Mouse (Mus musculus) stomach, embryonic 15.5 days (tissue): ENCODE measurements at regions not wholly inside any gene's neighbourhood (a gene's known extent, or its start where the extent isn't known, plus 50 kb on each side); places are given as distances from the start of the nearest gene placed in this dataset.

Experiments used
- ATAC-seq: fragments of 200-750 bp; cut with Nextera tagmentation; 2 replicates; pipeline ENCODE4 v1.8.0; 2017; ENCODE audit warnings: low read depth, moderate number of reproducible peaks, moderate TSS enrichment; ENCODE audit not compliant: insufficient read depth, low FRiP score
- H3K27ac ChIP-seq: fragments of 300-500 bp; sonication (generic); 2 replicates; pipeline ENCODE4 v1.5.1; 2015; ENCODE audit warnings: mild to moderate bottlenecking, inconsistent platforms
- H3K27me3 ChIP-seq: fragments of 300-500 bp; sonication (generic); replicated peaks from 2 replicates; pipeline ENCODE4 v1.6.1; 2015; ENCODE audit warnings: inconsistent platforms
- H3K36me3 ChIP-seq: fragments of 300-500 bp; sonication (generic); 2 replicates; pipeline ENCODE4 v1.6.1; 2015; ENCODE audit warnings: inconsistent platforms
- H3K4me1 ChIP-seq: fragments of 300-500 bp; sonication (generic); 2 replicates; pipeline ENCODE4 v1.6.1; 2015; ENCODE audit warnings: inconsistent platforms
- H3K4me2 ChIP-seq: fragments of 300-500 bp; sonication (generic); 2 replicates; pipeline ENCODE4 v1.6.1; 2015; ENCODE audit warnings: mild to moderate bottlenecking, inconsistent platforms
- H3K4me3 ChIP-seq: fragments of 300-500 bp; sonication (generic); replicated peaks from 2 replicates; pipeline ENCODE4 v1.5.1; 2015; ENCODE audit warnings: inconsistent platforms
- H3K9ac ChIP-seq: fragments of 300-500 bp; sonication (generic); 2 replicates; pipeline ENCODE4 v1.6.1; 2015; ENCODE audit warnings: inconsistent platforms
- H3K9me3 ChIP-seq: fragments of 300-500 bp; sonication (generic); 2 replicates; pipeline ENCODE4 v1.6.1; 2016; ENCODE audit warnings: inconsistent platforms
- WGBS: fragments of 180-500 bp; shearing (Covaris S2); methylation state at CpG from one replicate; pipeline ENCODE4 v1.1.7; 2015; 5-methylcytosine and 5-hydroxymethylcytosine counted together

- Histone ChIP-seq H3K27ac (no peak overlapping the region), H3K9ac (no peak overlapping the region), H3K4me3 (no peak overlapping the region), H3K9me3 (no peaks in the 10 kb centered on the region), H3K36me3 (no peaks in the 10 kb centered on the region), H3K4me1 (no peaks in the 10 kb centered on the region), H3K27me3 (no peaks in the 10 kb centered on the region), H3K4me2 (no peak overlapping the region)
- no peak for ATAC-seq
- WGBS = 79% methylated on average over 5 of the region's 5 CpGs
These were observed 81.1 kb upstream of the Slc38a2 start for GRCm38 (mm10) chr15:96780606-96781005.

GRCm38 (mm10) chr15:96779358-96779757 is 79.8 kb upstream of the Slc38a2 start:
- WGBS = 75% methylated on average over 7 of the region's 7 CpGs
- H3K36me3 ChIP-seq = no peaks in the 10 kb centered on the region
- peaks cover 5% of the 10 kb centered on the region; the same call in 1 of the 2 replicates for H3K4me1 ChIP-seq
- H3K9ac ChIP-seq = no peak overlapping the region
- no peaks in the 10 kb centered on the region for H3K27me3 ChIP-seq
- H3K4me3 ChIP-seq = no peak overlapping the region
- no peaks in the 10 kb centered on the region for H3K9me3 ChIP-seq
- H3K4me2 ChIP-seq = no peak overlapping the region
- no peak for ATAC-seq
- no peak overlapping the region for H3K27ac ChIP-seq

GRCm38 (mm10) chr15:96778321-96778926 is 78.9 kb upstream of the Slc38a2 start:
- Histone ChIP-seq H3K27ac (no peak overlapping the region), H3K9ac (no peak overlapping the region), H3K27me3 (no peaks in the 10 kb centered on the region), H3K4me2 (no peak overlapping the region), H3K4me3 (no peak overlapping the region), H3K4me1 (peaks cover 5% of the 10 kb centered on the region; the same call in 1 of the 2 replicates), H3K36me3 (no peaks in the 10 kb centered on the region), H3K9me3 (no peaks in the 10 kb centered on the region)
- ATAC-seq = no peak
- 82% methylated on average over 15 of the region's 15 CpGs for WGBS

GRCm38 (mm10) chr15:96776476-96777075 is 77.0 kb upstream of the Slc38a2 start:
- Histone ChIP-seq H3K27me3 (no peaks in the 10 kb centered on the region), H3K4me1 (peaks cover 5% of the 10 kb centered on the region; the same call in 1 of the 2 replicates), H3K9me3 (no peaks in the 10 kb centered on the region), H3K36me3 (no peaks in the 10 kb centered on the region), H3K4me3 (no peak overlapping the region), H3K4me2 (no peak overlapping the region), H3K27ac (0 out of 2 replicates have a peak overlapping the region, but pooled peaks have one; percentile 7), H3K9ac (no peak overlapping the region)
- 66% methylated on average over 9 of the region's 9 CpGs for WGBS
- ATAC-seq = no peak

GRCm38 (mm10) chr15:96775129-96775528 is 75.6 kb upstream of the Slc38a2 start:
- Histone ChIP-seq H3K9me3 (no peaks in the 10 kb centered on the region), H3K9ac (no peak overlapping the region), H3K27ac (peak overlapping the region; percentile 61; the same call in 1 of the 2 replicates), H3K27me3 (no peaks in the 10 kb centered on the region), H3K36me3 (no peaks in the 10 kb centered on the region), H3K4me1 (peaks cover 5% of the 10 kb centered on the region; the same call in 1 of the 2 replicates), H3K4me3 (no peak overlapping the region), H3K4me2 (no peak overlapping the region)
- WGBS = 67% methylated on average over 5 of the region's 5 CpGs
- no peak for ATAC-seq

- Histone ChIP-seq H3K4me3 (no peak overlapping the region), H3K36me3 (no peaks in the 10 kb centered on the region), H3K27me3 (no peaks in the 10 kb centered on the region), H3K9ac (no peak overlapping the region), H3K27ac (peak overlapping the region; percentile 61), H3K9me3 (no peaks in the 10 kb centered on the region), H3K4me2 (peak overlapping the region; percentile 16), H3K4me1 (peaks cover 5% of the 10 kb centered on the region; the same call in 1 of the 2 replicates)
- ATAC-seq = no peak
- 37% methylated on average over 6 of the region's 6 CpGs for WGBS
These were observed 75.1 kb upstream of the Slc38a2 start for GRCm38 (mm10) chr15:96774664-96775063.

GRCm38 (mm10) chr15:96773656-96774055 is 74.1 kb upstream of the Slc38a2 start:
- Histone ChIP-seq H3K4me3 (no peak overlapping the region), H3K4me1 (peaks cover 5% of the 10 kb centered on the region; the same call in 1 of the 2 replicates), H3K9ac (no peak overlapping the region), H3K27ac (peak overlapping the region; percentile 54; the same call in 1 of the 2 replicates), H3K27me3 (no peaks in the 10 kb centered on the region), H3K4me2 (no peak overlapping the region), H3K9me3 (no peaks in the 10 kb centered on the region), H3K36me3 (no peaks in the 10 kb centered on the region)
- no peak for ATAC-seq
- 45% methylated on average over 1 of the region's 1 CpGs for WGBS

- H3K4me1 ChIP-seq = peaks cover 5% of the 10 kb centered on the region; the same call in 1 of the 2 replicates
- H3K4me3 ChIP-seq = no peak overlapping the region
- H3K36me3 ChIP-seq = no peaks in the 10 kb centered on the region
- no peak overlapping the region for H3K4me2 ChIP-seq
- no peak overlapping the region for H3K27ac ChIP-seq
- 61% methylated on average over 8 of the region's 8 CpGs for WGBS
- no peaks in the 10 kb centered on the region for H3K27me3 ChIP-seq
- no peak for ATAC-seq
- no peak overlapping the region for H3K9ac ChIP-seq
- H3K9me3 ChIP-seq = no peaks in the 10 kb centered on the region
These were observed 73.2 kb upstream of the Slc38a2 start for GRCm38 (mm10) chr15:96772701-96773100.

GRCm38 (mm10) chr15:96770786-96771185 is 71.3 kb upstream of the Slc38a2 start:
- H3K27ac ChIP-seq = no peak overlapping the region
- H3K36me3 ChIP-seq = no peaks in the 10 kb centered on the region
- no peaks in the 10 kb centered on the region for H3K27me3 ChIP-seq
- no peak overlapping the region for H3K4me3 ChIP-seq
- H3K4me1 ChIP-seq = peaks cover 5% of the 10 kb centered on the region; the same call in 1 of the 2 replicates
- H3K9me3 ChIP-seq = no peaks in the 10 kb centered on the region
- ATAC-seq = no peak
- WGBS = 81% methylated on average over 8 of the region's 8 CpGs
- H3K9ac ChIP-seq = no peak overlapping the region
- no peak overlapping the region for H3K4me2 ChIP-seq

GRCm38 (mm10) chr15:96770299-96770698 is 70.8 kb upstream of the Slc38a2 start:
- Histone ChIP-seq H3K4me1 (peaks cover 5% of the 10 kb centered on the region; the same call in 1 of the 2 replicates), H3K9me3 (no peaks in the 10 kb centered on the region), H3K27ac (no peak overlapping the region), H3K36me3 (no peaks in the 10 kb centered on the region), H3K9ac (no peak overlapping the region), H3K4me3 (no peak overlapping the region), H3K27me3 (no peaks in the 10 kb centered on the region), H3K4me2 (no peak overlapping the region)
- no peak for ATAC-seq
- WGBS = 65% methylated on average over 7 of the region's 7 CpGs

GRCm38 (mm10) chr15:96769751-96770150 is 70.2 kb upstream of the Slc38a2 start:
- H3K27me3 ChIP-seq = no peaks in the 10 kb centered on the region
- H3K27ac ChIP-seq = no peak overlapping the region
- H3K4me2 ChIP-seq = no peak overlapping the region
- no peak overlapping the region for H3K4me3 ChIP-seq
- H3K9me3 ChIP-seq = no peaks in the 10 kb centered on the region
- ATAC-seq = no peak
- H3K9ac ChIP-seq = no peak overlapping the region
- peaks cover 4% of the 10 kb centered on the region; the same call in 1 of the 2 replicates for H3K4me1 ChIP-seq
- 62% methylated on average over 11 of the region's 11 CpGs for WGBS
- no peaks in the 10 kb centered on the region for H3K36me3 ChIP-seq

- Histone ChIP-seq H3K4me2 (no peak overlapping the region), H3K4me3 (no peak overlapping the region), H3K9me3 (no peaks in the 10 kb centered on the region), H3K4me1 (no peaks in the 10 kb centered on the region), H3K36me3 (no peaks in the 10 kb centered on the region), H3K27ac (no peak overlapping the region), H3K9ac (no peak overlapping the region), H3K27me3 (no peaks in the 10 kb centered on the region)
- 67% methylated on average over 19 of the region's 19 CpGs for WGBS
- no peak; the same call in 1 of the 2 replicates for ATAC-seq
These were observed 68.9 kb upstream of the Slc38a2 start for GRCm38 (mm10) chr15:96768301-96768993.
